Mouse (Mus musculus): ENCODE measurements around the gene Gpr63. TPM values are rescaled to one million over a fixed set of nuclear protein-coding genes. Genes with fewer than 3 reads are reported as not detected.
A peak's percentile ranks its signal among the peaks of the same experiment; 100 is the strongest.
"Not testable (repeated sequence)": the region's sequence is repeated elsewhere in the genome, so short reads cannot be mapped to it uniquely, and the experiment has no call there.

Gene Gpr63
- 0.44 TPM in 1 of 2 replicates, not detected in the other for polyA plus RNA-seq (2012; ENCODE audit: insufficient read depth, insufficient read length, missing spikeins)

GRCm38 (mm10) chr4:24966299-24966991 lies at the start of gene Gpr63:
Gene Gpr63 (plus strand): TSS chr4:24966407.
- no peaks in the 10 kb centered on the region for H3K4me1 ChIP-seq (ENCODE audit: control insufficient read depth, insufficient read depth, insufficient read length, low read length)
- peak within 1 kb of the TSS; percentile 70 for H3K4me3 ChIP-seq (ENCODE audit: insufficient read depth, low read depth, low read length)
- no peak within 1 kb of the TSS for H3K27ac ChIP-seq (replicated peaks; ENCODE audit: low read depth, low read length)

GRCm38 (mm10) chr4:24920006-24920577 lies 46.1 kb upstream of the Gpr63 start:
- no peak overlapping the region for H3K4me3 ChIP-seq (ENCODE audit: insufficient read depth, low read depth, low read length)
- no peak overlapping the region for H3K27ac ChIP-seq (replicated peaks; ENCODE audit: low read depth, low read length)
- H3K4me1 ChIP-seq (ENCODE audit: control insufficient read depth, insufficient read depth, insufficient read length, low read length): no peaks in the 10 kb centered on the region

- H3K4me1 ChIP-seq (ENCODE audit: control insufficient read depth, insufficient read depth, insufficient read length, low read length): no peaks in the 10 kb centered on the region
- no peak overlapping the region for H3K27ac ChIP-seq (replicated peaks; ENCODE audit: low read depth, low read length)
- H3K4me3 ChIP-seq (ENCODE audit: insufficient read depth, low read depth, low read length): no peak overlapping the region
Measured at GRCm38 (mm10) chr4:24924726-24925125, 41.5 kb upstream of the Gpr63 start.

- H3K27ac ChIP-seq (replicated peaks; ENCODE audit: low read depth, low read length): no peak overlapping the region
- no peak overlapping the region for H3K4me3 ChIP-seq (ENCODE audit: insufficient read depth, low read depth, low read length)
- no peaks in the 10 kb centered on the region for H3K4me1 ChIP-seq (ENCODE audit: control insufficient read depth, insufficient read depth, insufficient read length, low read length)
Measured at GRCm38 (mm10) chr4:24928260-24928780, 37.9 kb upstream of the Gpr63 start.

DNA sequence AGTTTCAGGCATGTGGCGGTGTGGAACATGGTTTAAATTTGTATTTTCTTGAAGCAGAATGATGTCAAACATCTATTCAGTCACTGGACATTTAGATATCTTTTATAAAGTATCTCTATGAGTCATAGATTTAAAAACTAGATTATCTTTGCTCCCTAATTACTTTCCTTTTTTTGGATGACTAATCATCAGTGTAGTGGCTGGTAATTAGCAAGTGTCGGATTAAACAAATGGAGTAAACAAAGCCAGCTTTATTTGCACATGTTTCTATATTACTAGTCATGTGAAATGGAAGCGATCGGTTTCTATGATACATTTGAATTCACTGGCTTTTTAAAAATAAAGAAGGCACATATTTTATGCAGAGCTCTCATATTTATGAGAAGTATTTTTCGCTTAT lies 37.3 kb upstream of the Gpr63 start:
- Histone ChIP-seq H3K4me3 (ENCODE audit: insufficient read depth, low read depth, low read length) (no peak overlapping the region), H3K27ac (replicated peaks; ENCODE audit: low read depth, low read length) (no peak overlapping the region), H3K4me1 (ENCODE audit: control insufficient read depth, insufficient read depth, insufficient read length, low read length) (no peaks in the 10 kb centered on the region)

DNA sequence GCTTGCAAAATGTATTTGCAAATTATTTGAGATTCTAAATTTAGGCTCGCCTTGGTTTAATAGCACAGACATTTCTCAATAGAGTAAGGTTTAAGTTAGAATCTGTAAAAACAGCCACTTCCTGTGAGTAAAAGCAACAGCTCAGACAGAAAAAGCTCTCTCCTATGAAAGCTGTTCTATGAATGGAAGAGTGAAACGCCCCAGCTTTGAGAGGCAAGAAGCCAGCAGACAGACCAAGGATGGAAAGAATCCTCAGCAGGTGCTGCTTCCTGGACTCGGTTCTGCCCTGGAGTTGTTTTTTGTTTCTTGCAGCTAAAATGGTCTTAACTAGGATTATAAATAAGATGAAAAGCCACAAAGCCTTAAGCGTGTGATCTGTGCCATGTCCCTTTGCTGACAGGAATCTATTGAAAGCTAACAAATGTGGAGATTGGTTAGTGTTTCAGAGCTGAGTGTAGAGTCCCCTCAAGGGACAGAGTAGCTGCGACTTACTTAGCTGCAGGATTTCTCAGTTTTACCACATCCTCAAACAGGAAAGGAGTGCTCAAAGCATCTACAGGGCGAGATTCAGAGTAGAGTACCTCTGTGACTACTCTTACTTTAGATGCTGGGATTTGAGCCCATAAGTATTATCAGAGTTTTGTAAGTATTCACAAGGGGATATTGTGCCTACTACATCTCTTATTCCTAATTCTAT lies 23.3 kb upstream of the Gpr63 start:
- no peak overlapping the region for H3K27ac ChIP-seq (replicated peaks; ENCODE audit: low read depth, low read length)
- no peak overlapping the region for H3K4me3 ChIP-seq (ENCODE audit: insufficient read depth, low read depth, low read length)
- no peaks in the 10 kb centered on the region for H3K4me1 ChIP-seq (ENCODE audit: control insufficient read depth, insufficient read depth, insufficient read length, low read length)

DNA sequence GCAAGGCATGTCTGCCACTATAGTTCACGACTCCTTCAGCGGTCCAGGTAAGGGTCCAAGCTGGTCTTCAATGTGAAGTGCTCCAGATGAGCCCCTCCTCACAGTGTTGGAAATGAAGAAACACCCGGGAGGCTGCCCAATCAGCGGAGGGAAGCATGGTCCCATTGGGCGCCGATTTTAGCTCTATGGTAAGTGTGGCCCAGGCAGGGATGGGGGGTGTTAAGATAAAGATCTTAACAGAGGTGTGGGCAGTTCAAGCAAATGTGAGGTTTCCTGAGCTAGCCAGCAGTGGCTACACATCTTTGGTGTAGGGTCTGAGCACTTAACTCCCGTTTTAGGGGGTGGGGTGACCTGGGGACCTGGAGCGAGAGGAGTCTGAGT lies 299 bp upstream of the Gpr63 start:
- Histone ChIP-seq H3K4me3 (ENCODE audit: insufficient read depth, low read depth, low read length) (peak overlapping the region; percentile 70), H3K27ac (replicated peaks; ENCODE audit: low read depth, low read length) (no peak overlapping the region), H3K4me1 (ENCODE audit: control insufficient read depth, insufficient read depth, insufficient read length, low read length) (no peaks in the 10 kb centered on the region)

GRCm38 (mm10) chr4:24967251-24967650 lies 1.0 kb downstream of the Gpr63 start:
- H3K4me3 ChIP-seq (ENCODE audit: insufficient read depth, low read depth, low read length): peak overlapping the region; percentile 32; the same call in 1 of the 2 replicates
- H3K27ac ChIP-seq (replicated peaks; ENCODE audit: low read depth, low read length): no peak overlapping the region
- H3K4me1 ChIP-seq (ENCODE audit: control insufficient read depth, insufficient read depth, insufficient read length, low read length): no peaks in the 10 kb centered on the region

DNA sequence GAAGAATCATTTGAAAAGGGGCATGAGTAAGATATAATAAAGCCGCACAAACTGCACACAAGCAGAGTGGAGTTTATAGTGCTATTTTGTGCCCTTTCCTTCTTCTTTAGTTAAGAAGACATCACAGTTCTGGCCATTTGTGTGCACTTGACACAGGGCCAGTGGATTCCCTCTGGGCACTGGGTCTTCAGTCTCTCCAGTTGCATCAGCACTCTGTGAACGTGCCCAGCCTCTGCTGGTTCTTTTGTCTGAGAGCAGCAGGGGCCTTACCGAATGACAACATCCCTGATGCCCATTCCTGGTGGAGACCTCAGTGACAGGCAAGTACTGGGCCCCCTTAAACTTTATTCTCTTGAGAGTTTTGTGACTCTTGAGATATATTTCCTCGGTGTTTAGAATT lies 12.4 kb downstream of the Gpr63 start:
- Histone ChIP-seq H3K27ac (replicated peaks; ENCODE audit: low read depth, low read length) (no peak overlapping the region), H3K4me1 (ENCODE audit: control insufficient read depth, insufficient read depth, insufficient read length, low read length) (no peaks in the 10 kb centered on the region), H3K4me3 (ENCODE audit: insufficient read depth, low read depth, low read length) (no peak overlapping the region)

GRCm38 (mm10) chr4:24985612-24986011 lies 19.4 kb downstream of the Gpr63 start:
- no peak overlapping the region for H3K27ac ChIP-seq (replicated peaks; ENCODE audit: low read depth, low read length)
- no peak overlapping the region for H3K4me3 ChIP-seq (ENCODE audit: insufficient read depth, low read depth, low read length)
- H3K4me1 ChIP-seq (ENCODE audit: control insufficient read depth, insufficient read depth, insufficient read length, low read length): no peaks in the 10 kb centered on the region

GRCm38 (mm10) chr4:24991475-24991874 lies 25.3 kb downstream of the Gpr63 start:
- no peak overlapping the region for H3K4me3 ChIP-seq (ENCODE audit: insufficient read depth, low read depth, low read length)
- H3K27ac ChIP-seq (replicated peaks; ENCODE audit: low read depth, low read length): no peak overlapping the region
- H3K4me1 ChIP-seq (ENCODE audit: control insufficient read depth, insufficient read depth, insufficient read length, low read length): no peaks in the 10 kb centered on the region

DNA sequence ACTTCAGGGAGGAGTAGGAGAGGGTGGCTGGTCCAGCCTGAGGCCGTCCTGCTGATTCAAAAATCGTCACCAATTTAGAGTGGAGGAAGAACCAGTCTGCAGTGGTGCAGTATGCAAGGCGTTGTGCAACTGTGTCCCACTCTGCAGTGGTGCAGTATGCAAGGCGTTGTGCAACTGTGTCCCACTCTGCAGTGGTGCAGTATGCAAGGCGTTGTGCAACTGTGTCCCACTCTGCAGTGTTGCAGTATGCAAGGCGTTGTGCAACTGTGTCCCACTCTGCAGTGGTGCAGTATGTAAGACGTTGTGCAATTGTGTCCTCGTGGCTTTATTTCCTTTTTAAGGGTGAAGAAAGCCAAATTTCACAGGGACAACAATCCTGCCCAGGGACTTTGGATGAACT lies 43.1 kb downstream of the Gpr63 start:
- not testable (repeated sequence) for H3K27ac ChIP-seq (replicated peaks; ENCODE audit: low read depth, low read length); H3K4me3 ChIP-seq (ENCODE audit: insufficient read depth, low read depth, low read length); H3K4me1 ChIP-seq (ENCODE audit: control insufficient read depth, insufficient read depth, insufficient read length, low read length)

GRCm38 (mm10) chr4:25011780-25012179 lies 45.6 kb downstream of the Gpr63 start:
- Histone ChIP-seq H3K4me3 (ENCODE audit: insufficient read depth, low read depth, low read length) (no peak overlapping the region), H3K27ac (replicated peaks; ENCODE audit: low read depth, low read length) (no peak overlapping the region), H3K4me1 (ENCODE audit: control insufficient read depth, insufficient read depth, insufficient read length, low read length) (no peaks in the 10 kb centered on the region)

DNA sequence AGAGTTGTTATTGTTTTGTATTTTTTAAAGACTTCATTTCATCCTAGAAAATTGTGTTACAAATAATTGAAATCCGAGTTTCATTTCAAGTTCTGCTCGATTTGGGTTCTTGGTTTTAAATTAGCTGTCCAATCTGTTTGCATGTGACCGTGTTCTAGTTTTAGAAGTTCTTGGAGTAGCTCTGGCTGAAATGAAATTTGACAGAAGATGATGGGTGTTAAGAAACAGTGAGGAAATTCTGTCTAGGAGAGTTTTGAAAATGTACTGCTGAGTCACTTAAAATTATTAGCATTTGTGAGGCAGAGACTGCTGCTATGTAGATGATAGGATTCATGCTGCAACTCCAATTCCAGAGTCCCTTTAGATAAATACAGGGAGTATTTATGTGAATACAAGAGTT lies 46.5 kb downstream of the Gpr63 start:
- Histone ChIP-seq H3K27ac (replicated peaks; ENCODE audit: low read depth, low read length) (no peak overlapping the region), H3K4me3 (ENCODE audit: insufficient read depth, low read depth, low read length) (no peak overlapping the region), H3K4me1 (ENCODE audit: control insufficient read depth, insufficient read depth, insufficient read length, low read length) (no peaks in the 10 kb centered on the region)

GRCm38 (mm10) chr4:25015017-25015655 lies 48.9 kb downstream of the Gpr63 start:
- H3K27ac ChIP-seq (replicated peaks; ENCODE audit: low read depth, low read length): no peak overlapping the region
- no peak overlapping the region for H3K4me3 ChIP-seq (ENCODE audit: insufficient read depth, low read depth, low read length)
- no peaks in the 10 kb centered on the region for H3K4me1 ChIP-seq (ENCODE audit: control insufficient read depth, insufficient read depth, insufficient read length, low read length)

Data from brown adipose tissue, adult 24 weeks (tissue).